Mouse (Mus musculus) heart, embryonic 14.5 days (tissue): ENCODE measurements around the gene Fosl2. TPM values are rescaled to one million over a fixed set of nuclear protein-coding genes. Genes with fewer than 3 reads are reported as not detected.

Source experiments
- ATAC-seq: fragments of 200-750 bp; cut with Nextera tagmentation; 2 replicates; pipeline ENCODE4 v1.8.0; 2017; ENCODE audit warnings: low read depth, moderate TSS enrichment; ENCODE audit not compliant: insufficient number of reproducible peaks, insufficient read depth, low FRiP score
- H3K27ac ChIP-seq, 2 experiments: fragments of 200-500 bp in 1 of 2; fragments of 300-500 bp in 1 of 2; sonication (generic) in 1 of 2; replicated peaks in 1 of 2; 2 replicates each; pipeline ENCODE4 v1.5.1; 2012 to 2014; ENCODE audit warnings: low read depth in 2 of 2, low read length in 2 of 2, control low read depth in 1 of 2, mild to moderate bottlenecking in 1 of 2, mixed read lengths in 1 of 2; ENCODE audit not compliant: control insufficient read depth in 1 of 2, insufficient read depth in 1 of 2
- H3K27me3 ChIP-seq: fragments of 300-500 bp; sonication (generic); 2 replicates; pipeline ENCODE4 v1.6.1; 2014; ENCODE audit warnings: mild to moderate bottlenecking, low read length, control low read depth; ENCODE audit not compliant: control insufficient read depth, insufficient read depth
- H3K36me3 ChIP-seq: fragments of 300-500 bp; sonication (generic); 2 replicates; pipeline ENCODE4 v1.6.1; 2014; ENCODE audit warnings: mild to moderate bottlenecking, control low read depth, low read length, mixed read lengths; ENCODE audit not compliant: control insufficient read depth, insufficient read depth
- H3K4me1 ChIP-seq, 2 experiments: fragments of 200-500 bp in 1 of 2; fragments of 300-500 bp in 1 of 2; sonication (generic) in 1 of 2; 2 replicates each; pipeline ENCODE4 v1.6.1; 2012 to 2014; ENCODE audit warnings: low read length in 2 of 2, control low read depth in 1 of 2, mixed read lengths in 1 of 2; ENCODE audit not compliant: control insufficient read depth in 2 of 2, insufficient read depth in 2 of 2
- H3K4me2 ChIP-seq: fragments of 300-500 bp; sonication (generic); 2 replicates; pipeline ENCODE4 v1.6.1; 2014; ENCODE audit warnings: mild to moderate bottlenecking, low read length
- H3K4me3 ChIP-seq, 2 experiments: fragments of 200-500 bp in 1 of 2; fragments of 300-500 bp in 1 of 2; sonication (generic) in 1 of 2; 2 replicates each; pipeline ENCODE4 v1.5.1; 2012 to 2014; ENCODE audit warnings: low read length in 2 of 2, mild to moderate bottlenecking in 2 of 2, control low read depth in 1 of 2, low read depth in 1 of 2, moderate library complexity in 1 of 2; ENCODE audit not compliant: control insufficient read depth in 1 of 2, insufficient read depth in 1 of 2
- H3K9ac ChIP-seq: fragments of 300-500 bp; sonication (generic); 2 replicates; pipeline ENCODE4 v1.6.1; 2014; ENCODE audit warnings: mild to moderate bottlenecking, low read length
- H3K9me3 ChIP-seq: fragments of 300-500 bp; sonication (generic); 2 replicates; pipeline ENCODE4 v1.6.1; 2016; ENCODE audit warnings: low read length, control low read depth; ENCODE audit not compliant: control insufficient read depth
- WGBS: fragments of 180-500 bp; shearing (Covaris S2); extraction: QIAGEN DNeasy Blood & Tissue Kit; methylation state at CpG from one replicate; pipeline ENCODE4 v1.1.7; 2014; 5-methylcytosine and 5-hydroxymethylcytosine counted together
- polyA plus RNA-seq: library from polyadenylated mRNA; unstranded; fragments of >200 nt; fragmentation: Nextera tagmentation; extraction: Ambion mirVana; gene quantifications from 2 replicates; pipeline ENCODE4 v1.2.1, GENCODE M21; 2014

The Fosl2 gene
- polyA plus RNA-seq, 1 experiment from 2014 or later: 3.1 TPM

- Histone ChIP-seq H3K9ac (peak overlapping the region; percentile 95), H3K36me3 (no peaks in the 10 kb centered on the region), H3K4me1 (peaks cover 2 to 24% of the 10 kb centered on the region in 2 experiments; a peak in 3 of 4 replicates), H3K27me3 (peaks cover 3% of the 10 kb centered on the region; the same call in 1 of the 2 replicates), H3K4me2 (peak overlapping the region; percentile 91), H3K9me3 (no peaks in the 10 kb centered on the region), H3K4me3 (peak overlapping the region; percentile 54 to 78), H3K27ac (peak overlapping the region; percentile 85 to 100)
- ATAC-seq: no peak
- WGBS: 3% methylated on average over 21 of the region's 21 CpGs
Observed at GRCm38 (mm10) chr5:32134051-32134732, 1.4 kb upstream of the Fosl2 start.

GRCm38 (mm10) chr5:32134903-32135335 is 682 bp upstream of the Fosl2 start:
- H3K27ac ChIP-seq: peak overlapping the region; percentile 99 to 100
- WGBS: 0% methylated on average over 30 of the region's 54 CpGs
- H3K36me3 ChIP-seq: no peaks in the 10 kb centered on the region
- peaks cover 3% of the 10 kb centered on the region; the same call in 1 of the 2 replicates for H3K27me3 ChIP-seq
- H3K9me3 ChIP-seq: no peaks in the 10 kb centered on the region
- peak overlapping the region; percentile 91 for H3K4me2 ChIP-seq
- H3K4me1 ChIP-seq: peaks cover 6 to 29% of the 10 kb centered on the region in 2 experiments; a peak in 3 of 4 replicates
- H3K4me3 ChIP-seq: peak overlapping the region; percentile 78 to 96
- peak; percentile 43 for ATAC-seq
- H3K9ac ChIP-seq: peak overlapping the region; percentile 95

GRCm38 (mm10) chr5:32136301-32136863 is 781 bp downstream of the Fosl2 start:
- no peak for ATAC-seq
- Histone ChIP-seq H3K9me3 (no peaks in the 10 kb centered on the region), H3K36me3 (no peaks in the 10 kb centered on the region), H3K4me2 (peak overlapping the region; percentile 91), H3K4me3 (peak overlapping the region; percentile 78 to 96), H3K4me1 (peaks cover 10 to 38% of the 10 kb centered on the region in 2 experiments), H3K27me3 (no peaks in the 10 kb centered on the region), H3K9ac (peak overlapping the region; percentile 95), H3K27ac (peak overlapping the region; percentile 99 to 100)
- WGBS: under 1% methylated on average over 57 of the region's 63 CpGs

DNA sequence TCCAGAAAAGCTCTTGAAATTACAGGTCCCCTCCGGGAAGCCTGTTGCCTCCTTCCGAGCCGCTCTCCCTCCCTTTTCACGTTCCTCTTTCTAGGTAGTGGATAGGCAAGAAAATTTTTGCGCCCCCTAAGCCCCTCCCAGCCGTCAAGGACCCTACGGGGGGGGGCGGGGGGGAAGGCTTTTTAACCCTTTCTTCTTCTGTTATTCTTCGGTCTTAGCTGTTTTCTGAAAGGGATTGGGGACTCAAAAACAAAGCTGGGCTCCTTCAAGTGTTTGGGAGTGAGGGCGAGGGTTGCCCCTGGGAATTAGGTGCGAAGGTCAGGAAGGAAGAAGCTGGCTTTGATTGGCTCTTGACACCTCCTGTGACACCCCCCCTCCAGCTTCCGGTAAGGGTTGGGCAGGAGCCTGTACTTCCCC is 1.5 kb downstream of the Fosl2 start:
- Histone ChIP-seq H3K27me3 (no peaks in the 10 kb centered on the region), H3K4me3 (peak overlapping the region; percentile 78 to 96), H3K27ac (peak overlapping the region; percentile 99 to 100), H3K9ac (peak overlapping the region; percentile 95), H3K9me3 (no peaks in the 10 kb centered on the region), H3K4me1 (peaks cover 15 to 43% of the 10 kb centered on the region in 2 experiments), H3K36me3 (no peaks in the 10 kb centered on the region), H3K4me2 (peak overlapping the region; percentile 91)
- 2% methylated on average over 12 of the region's 12 CpGs for WGBS
- no peak for ATAC-seq

GRCm38 (mm10) chr5:32138446-32139195 is 3.0 kb downstream of the Fosl2 start:
- Histone ChIP-seq H3K4me1 (peaks cover 24 to 57% of the 10 kb centered on the region in 2 experiments), H3K9me3 (no peaks in the 10 kb centered on the region), H3K27ac (peak overlapping the region; percentile 57 to 100), H3K4me3 (peak overlapping the region; percentile 78 to 96), H3K27me3 (no peaks in the 10 kb centered on the region), H3K36me3 (0 out of 2 replicates have a peak, but pooled peaks cover 3% of the 10 kb centered on the region), H3K9ac (peak overlapping the region; percentile 95), H3K4me2 (peak overlapping the region; percentile 91)
- WGBS: 50% methylated on average over 10 of the region's 10 CpGs
- no peak for ATAC-seq

DNA sequence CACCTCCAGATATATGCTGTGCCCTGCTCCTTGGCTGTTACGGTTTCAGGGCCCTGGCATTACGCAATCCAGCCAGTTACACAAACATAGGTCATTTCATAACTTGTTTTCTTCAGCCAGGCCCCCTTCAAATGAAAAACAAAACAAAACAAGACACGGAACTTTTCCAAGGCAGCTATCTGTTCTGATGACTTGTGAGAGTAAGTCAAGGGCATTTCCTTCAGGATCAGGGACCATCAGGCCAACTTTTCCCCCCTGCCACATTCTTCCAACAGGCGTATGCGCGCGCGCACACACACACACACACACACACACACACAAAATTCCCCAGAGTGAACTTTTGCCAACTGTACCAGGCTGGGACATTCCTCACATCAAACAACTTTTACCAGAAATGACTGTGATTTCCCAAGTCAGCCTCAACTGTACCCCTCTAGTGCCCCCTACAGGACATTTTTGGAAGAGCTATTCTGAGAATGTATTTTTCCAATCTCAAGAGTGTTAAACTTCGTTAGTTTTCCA is 4.0 kb downstream of the Fosl2 start:
- H3K4me1 ChIP-seq: peaks cover 27 to 59% of the 10 kb centered on the region in 2 experiments
- no peaks in the 10 kb centered on the region for H3K9me3 ChIP-seq
- 0 out of 4 replicates have a peak overlapping the region, but pooled peaks have one; percentile 5 to 78 for H3K4me3 ChIP-seq
- ATAC-seq: no peak
- peak overlapping the region; percentile 62 to 100 for H3K27ac ChIP-seq
- H3K9ac ChIP-seq: peak overlapping the region; percentile 95
- WGBS: 34% methylated on average over 9 of the region's 9 CpGs
- no peaks in the 10 kb centered on the region for H3K27me3 ChIP-seq
- H3K4me2 ChIP-seq: peak overlapping the region; percentile 91
- H3K36me3 ChIP-seq: 0 out of 2 replicates have a peak, but pooled peaks cover 3% of the 10 kb centered on the region

DNA sequence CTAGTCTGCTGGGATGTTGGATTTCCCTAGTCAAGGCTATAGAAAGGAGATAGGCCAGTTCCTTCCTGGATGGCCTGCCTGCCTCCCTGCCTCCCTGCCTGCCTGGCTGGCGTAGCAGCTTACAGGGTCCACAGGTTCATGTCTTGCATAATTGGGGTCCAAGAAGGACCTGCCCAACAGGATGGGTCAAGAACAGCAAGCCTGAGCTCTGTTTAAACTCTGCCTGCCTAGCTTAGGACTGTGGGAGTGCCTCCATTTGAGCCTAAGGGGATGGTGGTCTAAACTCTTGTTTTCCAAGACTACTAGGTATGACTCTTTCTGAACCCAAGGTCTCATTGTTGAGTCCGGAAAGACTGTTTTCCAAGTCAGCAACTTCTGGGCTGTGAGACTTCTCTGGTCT is 6.3 kb downstream of the Fosl2 start:
- no peak overlapping the region for H3K27ac ChIP-seq
- H3K4me3 ChIP-seq: no peak overlapping the region
- H3K27me3 ChIP-seq: no peaks in the 10 kb centered on the region
- H3K4me2 ChIP-seq: no peak overlapping the region
- no peak overlapping the region for H3K9ac ChIP-seq
- 94% methylated on average over 2 of the region's 2 CpGs for WGBS
- H3K9me3 ChIP-seq: no peaks in the 10 kb centered on the region
- H3K4me1 ChIP-seq: peaks cover 27 to 63% of the 10 kb centered on the region in 2 experiments
- ATAC-seq: no peak
- peaks cover 20% of the 10 kb centered on the region for H3K36me3 ChIP-seq
